Mouse (Mus musculus): ENCODE results near the gene Arf5. TPM values are rescaled to one million over a fixed set of nuclear protein-coding genes. Genes with fewer than 3 reads are reported as not detected.

Gene Arf5
- polyA plus RNA-seq, 1 experiment from 2014 or later = 372 TPM

DNA sequence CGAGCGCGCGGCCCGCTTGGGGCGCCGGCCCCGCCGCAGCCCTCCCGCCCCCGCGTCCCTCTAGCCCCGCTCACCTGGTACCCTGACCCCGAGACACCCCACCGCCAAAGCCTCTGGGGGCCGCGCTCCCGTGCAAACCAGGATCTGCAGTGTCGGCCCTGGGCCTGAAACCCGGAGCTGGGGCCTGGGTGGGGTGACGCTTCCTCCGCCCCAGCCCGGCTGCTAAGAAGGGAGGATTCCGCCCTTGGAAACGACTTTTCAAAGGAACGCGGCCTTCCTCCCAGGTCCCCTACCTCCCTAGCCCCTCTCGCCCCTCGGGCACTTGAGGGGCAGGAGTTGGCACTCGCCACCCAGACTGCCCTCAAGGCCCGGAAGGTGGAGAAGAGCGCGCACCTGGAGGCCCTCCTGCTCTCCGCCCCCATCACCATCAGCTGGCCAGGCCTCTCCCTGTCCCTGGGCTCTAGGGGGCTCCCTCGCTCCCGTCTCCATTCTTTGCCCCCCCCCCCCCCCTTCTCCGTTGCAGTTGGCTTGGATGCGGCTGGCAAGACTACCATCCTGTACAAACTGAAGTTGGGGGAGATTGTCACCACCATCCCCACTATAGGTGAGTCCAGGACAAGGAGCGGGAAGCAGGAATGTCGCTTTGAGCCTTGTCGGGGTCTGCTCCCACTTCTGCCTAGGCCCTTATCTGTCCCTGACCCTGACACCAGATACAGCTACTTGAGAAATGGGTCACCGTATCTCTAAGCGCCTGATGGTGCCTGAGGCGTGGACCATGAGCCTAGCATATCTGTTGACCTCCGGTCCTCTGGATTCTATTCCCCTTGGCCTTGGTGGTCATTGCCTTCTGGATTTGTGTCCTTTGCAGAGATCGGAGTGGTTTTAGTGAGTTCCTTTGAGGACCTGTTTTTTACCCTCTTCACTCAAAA, 671 bp downstream of the Arf5 start:
- WGBS (ENCODE audit: insufficient replicate concordance) = 3% methylated on average over 40 of the region's 46 CpGs
- ATAC-seq (ENCODE audit: low read depth) = peak; percentile 74

GRCm38 (mm10) chr6:28425019-28425418, 1.7 kb downstream of the Arf5 start:
- Histone ChIP-seq H3K9ac (ENCODE audit: low read depth, low read length) (peak overlapping the region; percentile 99), H3K27me3 (ENCODE audit: control insufficient read depth, insufficient read depth, low read depth, low read length) (no peaks in the 10 kb centered on the region), H3K27ac (ENCODE audit: low read length) (peak overlapping the region; percentile 93), H3K4me2 (ENCODE audit: low read depth, low read length) (peak overlapping the region; percentile 60), H3K4me3 (ENCODE audit: low read depth, low read length) (peak overlapping the region; percentile 90), H3K4me1 (ENCODE audit: control insufficient read depth, low read depth, low read length) (peaks cover 44% of the 10 kb centered on the region), H3K9me3 (replicated peaks; ENCODE audit: control insufficient read depth, low read length) (no peaks in the 10 kb centered on the region), H3K36me3 (ENCODE audit: control insufficient read depth, insufficient read depth) (peaks cover 18% of the 10 kb centered on the region)
- 49% methylated on average over 6 of the region's 6 CpGs for WGBS (ENCODE audit: insufficient replicate concordance)
- no peak for ATAC-seq (ENCODE audit: low read depth)

More for the DNA sequence above, 671 bp downstream of the Arf5 start:
- Histone ChIP-seq H3K4me1 (ENCODE audit: control insufficient read depth, low read depth, low read length) (peaks cover 51% of the 10 kb centered on the region), H3K36me3 (ENCODE audit: control insufficient read depth, insufficient read depth) (peaks cover 18% of the 10 kb centered on the region), H3K9ac (ENCODE audit: low read depth, low read length) (peak overlapping the region; percentile 99), H3K4me2 (ENCODE audit: low read depth, low read length) (peak overlapping the region; percentile 60), H3K27me3 (ENCODE audit: control insufficient read depth, insufficient read depth, low read depth, low read length) (no peaks in the 10 kb centered on the region), H3K9me3 (replicated peaks; ENCODE audit: control insufficient read depth, low read length) (no peaks in the 10 kb centered on the region), H3K4me3 (ENCODE audit: low read depth, low read length) (peak overlapping the region; percentile 90), H3K27ac (ENCODE audit: low read length) (peak overlapping the region; percentile 93)

- 65% methylated on average over 3 of the region's 3 CpGs for WGBS (ENCODE audit: insufficient replicate concordance)
- no peaks in the 10 kb centered on the region for H3K27me3 ChIP-seq (ENCODE audit: control insufficient read depth, insufficient read depth, low read depth, low read length)
- H3K27ac ChIP-seq (ENCODE audit: low read length) = 0 out of 2 replicates have a peak within 1 kb of the TSS, but pooled peaks have one; percentile 22
- H3K4me1 ChIP-seq (ENCODE audit: control insufficient read depth, low read depth, low read length) = peaks cover 34% of the 10 kb centered on the region
- H3K4me2 ChIP-seq (ENCODE audit: low read depth, low read length) = no peak within 1 kb of the TSS
- no peaks in the 10 kb centered on the region for H3K9me3 ChIP-seq (replicated peaks; ENCODE audit: control insufficient read depth, low read length)
- no peak for ATAC-seq (ENCODE audit: low read depth)
- no peak within 1 kb of the TSS for H3K9ac ChIP-seq (ENCODE audit: low read depth, low read length)
- H3K36me3 ChIP-seq (ENCODE audit: control insufficient read depth, insufficient read depth) = peaks cover 18% of the 10 kb centered on the region
- H3K4me3 ChIP-seq (ENCODE audit: low read depth, low read length) = no peak within 1 kb of the TSS
Observed at GRCm38 (mm10) chr6:28427096-28427839, 3.9 kb downstream of the Arf5 start, which contains the start of gene Fscn3. Gene Fscn3, plus strand, starts transcription at chr6:28427789.

- no peak within 1 kb of the TSS for H3K4me2 ChIP-seq (ENCODE audit: low read depth, low read length)
- H3K4me1 ChIP-seq (ENCODE audit: control insufficient read depth, low read depth, low read length) = peaks cover 24% of the 10 kb centered on the region
- H3K36me3 ChIP-seq (ENCODE audit: control insufficient read depth, insufficient read depth) = peaks cover 18% of the 10 kb centered on the region
- no peaks in the 10 kb centered on the region for H3K9me3 ChIP-seq (replicated peaks; ENCODE audit: control insufficient read depth, low read length)
- H3K27ac ChIP-seq (ENCODE audit: low read length) = 0 out of 2 replicates have a peak within 1 kb of the TSS, but pooled peaks have one; percentile 22
- H3K9ac ChIP-seq (ENCODE audit: low read depth, low read length) = no peak within 1 kb of the TSS
- no peaks in the 10 kb centered on the region for H3K27me3 ChIP-seq (ENCODE audit: control insufficient read depth, insufficient read depth, low read depth, low read length)
- no peak within 1 kb of the TSS for H3K4me3 ChIP-seq (ENCODE audit: low read depth, low read length)
- WGBS (ENCODE audit: insufficient replicate concordance) = 78% methylated on average over 3 of the region's 3 CpGs
- ATAC-seq (ENCODE audit: low read depth) = no peak
Observed at GRCm38 (mm10) chr6:28428290-28428689, 4.9 kb downstream of the Arf5 start, which contains the start of gene Gcc1. Gene Gcc1, minus strand, starts transcription at chr6:28428390.

DNA sequence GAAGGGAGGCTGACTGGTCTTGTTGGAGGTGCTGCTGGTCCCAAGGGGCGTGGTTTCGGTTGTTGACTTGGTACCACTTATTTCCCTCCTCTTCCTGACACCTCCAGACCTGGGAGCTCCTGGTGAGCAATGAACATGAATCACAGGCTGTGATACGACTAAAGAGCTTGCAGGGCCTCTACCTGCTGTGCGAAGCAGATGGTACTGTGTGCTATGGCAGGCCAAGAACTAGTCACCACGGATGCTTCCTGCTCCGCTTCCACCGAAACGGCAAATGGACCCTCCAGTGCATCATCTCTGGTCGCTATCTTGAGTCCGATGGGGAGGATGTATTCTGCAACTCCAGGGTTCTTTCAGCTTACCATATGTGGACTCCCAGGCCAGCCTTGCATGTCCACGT, 6.5 kb downstream of the Arf5 start:
- Histone ChIP-seq H3K9ac (ENCODE audit: low read depth, low read length) (no peak overlapping the region), H3K27ac (ENCODE audit: low read length) (no peak overlapping the region), H3K4me2 (ENCODE audit: low read depth, low read length) (no peak overlapping the region), H3K4me1 (ENCODE audit: control insufficient read depth, low read depth, low read length) (peaks cover 20% of the 10 kb centered on the region), H3K9me3 (replicated peaks; ENCODE audit: control insufficient read depth, low read length) (no peaks in the 10 kb centered on the region), H3K4me3 (ENCODE audit: low read depth, low read length) (no peak overlapping the region), H3K36me3 (ENCODE audit: control insufficient read depth, insufficient read depth) (peaks cover 18% of the 10 kb centered on the region), H3K27me3 (ENCODE audit: control insufficient read depth, insufficient read depth, low read depth, low read length) (no peaks in the 10 kb centered on the region)
- no peak for ATAC-seq (ENCODE audit: low read depth)
- 85% methylated on average over 11 of the region's 11 CpGs for WGBS (ENCODE audit: insufficient replicate concordance)

DNA sequence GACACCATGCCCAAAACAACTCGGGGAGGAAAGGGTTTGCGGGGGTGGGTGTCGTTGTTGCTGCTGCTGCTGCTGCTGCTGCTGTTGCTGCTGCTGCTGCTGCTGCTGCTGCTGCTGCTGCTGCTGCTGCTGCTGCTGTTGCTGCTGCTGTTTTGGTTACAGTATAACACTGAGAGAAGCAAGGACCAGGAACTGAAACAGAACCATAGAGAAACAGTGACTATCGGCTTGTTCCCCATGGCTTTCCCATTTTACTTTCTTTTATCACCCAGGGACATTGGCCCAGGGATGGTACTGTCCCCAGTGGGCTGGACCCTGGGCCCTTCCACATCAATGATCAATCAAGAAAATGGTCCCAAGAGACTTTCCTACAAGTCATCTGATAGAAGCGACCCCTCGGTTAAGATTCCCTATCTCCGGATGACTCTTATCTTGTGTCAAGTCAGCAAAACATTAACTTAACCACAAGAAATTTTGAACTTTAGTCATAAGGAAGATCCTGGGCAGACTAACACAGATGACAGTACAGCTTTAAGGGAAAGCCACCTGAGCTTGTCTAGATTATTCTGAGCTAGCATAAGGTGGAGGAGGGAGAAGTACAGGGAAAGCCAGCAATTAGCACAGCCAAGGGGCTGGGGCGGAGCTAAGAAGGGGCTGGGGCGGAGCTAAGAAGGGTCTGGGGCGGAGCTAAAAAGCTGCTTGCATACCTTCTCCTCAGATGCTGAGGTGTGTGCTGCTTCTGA, 7.6 kb downstream of the Arf5 start:
- H3K4me1 ChIP-seq (ENCODE audit: control insufficient read depth, low read depth, low read length) = peaks cover 12% of the 10 kb centered on the region
- no peak overlapping the region for H3K9ac ChIP-seq (ENCODE audit: low read depth, low read length)
- no peak overlapping the region for H3K27ac ChIP-seq (ENCODE audit: low read length)
- peaks cover 13% of the 10 kb centered on the region for H3K36me3 ChIP-seq (ENCODE audit: control insufficient read depth, insufficient read depth)
- no peaks in the 10 kb centered on the region for H3K27me3 ChIP-seq (ENCODE audit: control insufficient read depth, insufficient read depth, low read depth, low read length)
- H3K9me3 ChIP-seq (replicated peaks; ENCODE audit: control insufficient read depth, low read length) = no peaks in the 10 kb centered on the region
- 58% methylated on average over 10 of the region's 10 CpGs for WGBS (ENCODE audit: insufficient replicate concordance)
- peak overlapping the region; percentile 40; the same call in 1 of the 2 replicates for H3K4me2 ChIP-seq (ENCODE audit: low read depth, low read length)
- ATAC-seq (ENCODE audit: low read depth) = peak; percentile 76
- peak overlapping the region; percentile 33; the same call in 1 of the 2 replicates for H3K4me3 ChIP-seq (ENCODE audit: low read depth, low read length)

GRCm38 (mm10) chr6:28431538-28431855, 8.1 kb downstream of the Arf5 start:
- H3K36me3 ChIP-seq (ENCODE audit: control insufficient read depth, insufficient read depth) = peaks cover 8% of the 10 kb centered on the region
- H3K4me3 ChIP-seq (ENCODE audit: low read depth, low read length) = peak overlapping the region; percentile 33; the same call in 1 of the 2 replicates
- H3K27me3 ChIP-seq (ENCODE audit: control insufficient read depth, insufficient read depth, low read depth, low read length) = no peaks in the 10 kb centered on the region
- no peak overlapping the region for H3K27ac ChIP-seq (ENCODE audit: low read length)
- H3K9ac ChIP-seq (ENCODE audit: low read depth, low read length) = no peak overlapping the region
- peak; percentile 66 for ATAC-seq (ENCODE audit: low read depth)
- peaks cover 9% of the 10 kb centered on the region for H3K4me1 ChIP-seq (ENCODE audit: control insufficient read depth, low read depth, low read length)
- H3K4me2 ChIP-seq (ENCODE audit: low read depth, low read length) = peak overlapping the region; percentile 40; the same call in 1 of the 2 replicates
- 42% methylated on average over 6 of the region's 6 CpGs for WGBS (ENCODE audit: insufficient replicate concordance)
- H3K9me3 ChIP-seq (replicated peaks; ENCODE audit: control insufficient read depth, low read length) = no peaks in the 10 kb centered on the region

- Histone ChIP-seq H3K9ac (ENCODE audit: low read depth, low read length) (no peak overlapping the region), H3K4me3 (ENCODE audit: low read depth, low read length) (no peak overlapping the region), H3K4me1 (ENCODE audit: control insufficient read depth, low read depth, low read length) (no peaks in the 10 kb centered on the region), H3K27ac (ENCODE audit: low read length) (no peak overlapping the region), H3K36me3 (ENCODE audit: control insufficient read depth, insufficient read depth) (no peaks in the 10 kb centered on the region), H3K9me3 (replicated peaks; ENCODE audit: control insufficient read depth, low read length) (no peaks in the 10 kb centered on the region), H3K27me3 (ENCODE audit: control insufficient read depth, insufficient read depth, low read depth, low read length) (peaks cover 27% of the 10 kb centered on the region), H3K4me2 (ENCODE audit: low read depth, low read length) (no peak overlapping the region)
- ATAC-seq (ENCODE audit: low read depth) = no peak
- WGBS (ENCODE audit: insufficient replicate concordance) = 72% methylated on average over 7 of the region's 7 CpGs
Observed at GRCm38 (mm10) chr6:28447937-28448336, 24.6 kb downstream of the Arf5 start.
